Mouse (Mus musculus) liver, embryonic 14.5 days (tissue): ENCODE measurements around the gene Hnrnph3.

ENCODE experiments used
- CTCF ChIP-seq: IDR thresholded peaks from 2 replicates; pipeline ENCODE4 v1.5.1; 2016; ENCODE audit warnings: antibody characterized with exemption, low read depth, control low read depth
- EP300 ChIP-seq: IDR thresholded peaks from 2 replicates; pipeline ENCODE4 v1.6.1; 2016; ENCODE audit warnings: antibody characterized with exemption, low read depth

DNA sequence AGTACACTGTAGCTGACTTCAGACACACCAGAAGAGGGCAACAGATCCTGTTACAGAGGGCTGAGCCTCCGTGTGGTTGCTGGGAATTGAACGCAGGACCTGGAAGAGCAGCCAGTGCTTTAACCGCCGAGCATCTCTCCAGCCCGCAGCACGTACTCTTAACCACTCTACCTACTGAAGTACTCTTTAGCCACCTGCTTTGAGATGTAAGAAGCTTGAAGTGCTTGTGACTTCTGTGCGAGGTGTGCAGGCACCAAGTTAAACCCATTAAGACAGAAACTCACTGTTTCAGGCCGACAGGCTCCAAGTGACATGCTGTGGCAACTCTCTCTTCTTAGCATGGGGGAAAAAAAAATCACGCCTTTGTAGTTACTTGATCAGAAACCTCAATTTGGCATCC, 9.8 kb downstream of the Hnrnph3 start:
- 0 out of 2 replicates have a peak, but pooled peaks have one; percentile 9 for TF ChIP-seq CTCF
- TF ChIP-seq EP300, result no peak
